Comparison of ENCODE assay signal across 14 mouse cellular contexts in genomic region chr4:105186654-105187053, GRCm38 (mm10). TPM values are rescaled to one million over a fixed set of nuclear protein-coding genes. Genes with fewer than 3 reads are reported as not detected.
"Had no signal": no experiment of that assay in that cellular context is flagged by ENCODE, and none has a peak within 500 bp of the region (broad histone marks: within the 10 kb centered on the region; RNA-seq: fewer than 3 reads in every experiment).

No protein-coding gene starts in this region.

- H3K36me3 ChIP-seq: liver, embryonic 13.5 days had no signal

- ATAC-seq: intestine, postnatal 0 days had no signal

- DNase-seq: kidney, adult 2 months; kidney, postnatal 25 days; liver, embryonic 13.5 days; lung, adult 2 months; lung, postnatal 14 days; lung, postnatal 4 days; midbrain, embryonic 14.5 days; thymus, postnatal 25 days had no signal

- H3K9ac ChIP-seq: limb, embryonic 13.5 days; liver, embryonic 13.5 days had no signal

- H3K27ac ChIP-seq: kidney, postnatal 0 days; limb, embryonic 10.5 days; limb, embryonic 13.5 days; liver, embryonic 13.5 days had no signal

- H3K27me3 ChIP-seq: limb, embryonic 13.5 days; liver, embryonic 13.5 days had no signal

- H3K9me3 ChIP-seq: limb, embryonic 10.5 days; limb, embryonic 13.5 days; liver, embryonic 13.5 days had no signal

- H3K4me2 ChIP-seq: limb, embryonic 13.5 days; liver, embryonic 13.5 days; midbrain, embryonic 11.5 days had no signal

- H3K4me3 ChIP-seq: limb, embryonic 10.5 days; limb, embryonic 13.5 days; liver, embryonic 13.5 days had no signal

RNA-seq across cellular contexts. Expression of gene Plpp3, which starts 29.5 kb away (rescaled TPM):
- total RNA-seq: megakaryocyte progenitor cell, adult 5-6 weeks had no signal
